Mouse (Mus musculus) CD4-positive, CD25-positive, alpha-beta regulatory T cell (primary cell): ENCODE data around the gene Aadacl3. TPM values are rescaled to one million over a fixed set of nuclear protein-coding genes. Genes with fewer than 3 reads are reported as not detected.

ENCODE experiments used
- polyA plus RNA-seq: library from polyadenylated mRNA; unstranded; fragments of 100-300 nt; shearing (Covaris generic); gene quantifications from one replicate; pipeline ENCODE4 v1.2.1, GENCODE M21; 2017

Aadacl3 gene
- polyA plus RNA-seq, result not detected

DNA sequence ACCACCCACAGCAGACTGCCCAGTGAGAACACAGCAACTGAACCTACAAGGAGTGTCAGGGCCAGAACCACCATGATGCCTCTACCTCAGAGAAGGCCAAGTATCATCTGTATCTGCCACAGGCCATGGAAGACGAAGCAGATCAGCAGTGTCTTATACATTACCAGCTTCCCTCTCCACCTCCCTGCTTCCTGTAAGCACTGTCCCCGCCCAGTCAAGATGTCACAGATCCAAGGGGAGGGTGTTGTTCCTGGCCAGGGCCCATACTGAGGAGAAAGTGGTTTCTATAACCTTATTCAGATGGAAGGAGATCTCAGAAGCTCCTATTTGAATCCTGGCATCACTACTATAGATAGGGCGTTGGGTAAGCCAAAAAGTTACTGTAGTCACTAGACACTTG lies at the start of gene Aadacl3:
TSS of gene Aadacl3 (minus strand) at position 101 of the 400 bp plus-strand sequence.

DNA sequence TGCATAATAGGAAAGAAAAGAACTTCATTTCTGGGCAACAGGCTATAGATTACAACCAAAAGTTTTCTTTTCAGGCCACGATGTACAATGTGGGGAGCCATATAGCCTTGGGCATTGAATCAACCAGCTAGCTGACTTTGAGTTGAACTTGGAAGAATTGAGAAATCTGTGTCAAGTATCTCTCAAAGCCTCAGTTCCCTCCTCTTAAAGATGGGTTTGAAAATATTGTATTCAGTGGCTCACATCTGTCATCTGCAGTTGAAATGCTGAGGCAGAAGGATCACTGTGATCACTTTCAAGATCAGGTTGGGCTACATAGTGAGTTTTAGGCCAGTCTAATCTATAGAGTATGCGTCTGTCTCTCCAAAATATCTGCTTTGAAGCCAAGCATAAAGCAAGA lies 10.3 kb downstream of the Aadacl3 start, which contains the start of gene Gm9944:
TSS of gene Gm9944 (minus strand) at position 101 of the 400 bp plus-strand sequence.

DNA sequence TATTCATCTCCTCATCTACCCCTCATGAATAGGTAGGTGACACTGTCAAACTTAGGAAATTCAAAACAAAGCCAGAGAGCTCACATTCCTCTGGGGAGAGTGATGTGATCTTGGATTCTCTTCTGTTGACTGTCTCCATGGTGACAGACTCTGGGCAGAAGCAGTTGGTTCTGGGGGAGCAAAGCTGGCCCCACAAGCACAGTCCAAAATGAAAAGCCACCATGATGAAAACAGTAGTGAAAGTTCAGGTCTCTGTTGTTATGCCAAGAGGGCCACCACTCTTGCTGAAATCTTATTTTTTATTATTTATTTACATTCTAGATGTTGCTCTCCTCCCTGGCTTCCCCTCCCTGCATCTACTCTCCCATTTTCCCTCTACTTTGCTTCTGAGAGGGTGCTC lies 24.9 kb downstream of the Aadacl3 start, which contains the start of gene 1700012P22Rik:
TSS of gene 1700012P22Rik (minus strand) at position 101 of the 400 bp plus-strand sequence.

DNA sequence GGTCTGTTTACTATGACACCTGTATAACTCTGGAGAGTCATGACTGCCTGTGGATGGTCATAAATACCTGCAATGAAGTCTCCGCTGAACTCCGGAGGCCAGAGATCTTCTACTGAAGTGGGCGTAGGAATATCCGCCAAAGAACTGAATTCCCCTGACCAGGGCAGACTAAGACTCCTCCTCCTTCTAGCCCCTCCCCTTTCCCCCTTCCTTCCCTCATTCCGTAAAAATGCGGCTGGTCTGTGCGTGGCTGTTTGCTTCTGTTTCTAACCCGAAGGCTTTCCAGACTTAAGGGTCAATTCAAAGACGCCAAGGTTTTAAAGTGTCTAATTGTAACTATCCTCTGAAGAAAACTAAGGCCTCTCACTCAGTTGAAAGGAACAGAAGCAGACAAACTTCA lies 55.3 kb downstream of the Aadacl3 start, which contains the start of gene Pramef12:
TSS of gene Pramef12 (minus strand) at position 175 of the 400 bp plus-strand sequence.

Other genes starting within 250 kb of the Aadacl3 start
- gene Pramel5, start 183.3 kb downstream of the Aadacl3 start, polyA plus RNA-seq, result not detected
- not detected for gene Gm13128, start 133.5 kb downstream of the Aadacl3 start, polyA plus RNA-seq
- gene Gm13119, start 105.8 kb downstream of the Aadacl3 start, polyA plus RNA-seq, result not detected
- gene Pramef20, start 85.8 kb downstream of the Aadacl3 start, polyA plus RNA-seq, result not detected
- not detected for gene Pramef12, start 55.3 kb downstream of the Aadacl3 start, polyA plus RNA-seq
- gene 1700012P22Rik, start 25.0 kb downstream of the Aadacl3 start, polyA plus RNA-seq, result not detected
- gene Gm9944, start 10.4 kb downstream of the Aadacl3 start, polyA plus RNA-seq, result not detected
- not detected for gene 9430007A20Rik, start 56.1 kb upstream of the Aadacl3 start, polyA plus RNA-seq
- gene Gm13124, start 101.4 kb upstream of the Aadacl3 start, polyA plus RNA-seq, result not detected
- not detected for gene Aadacl4, start 150.0 kb upstream of the Aadacl3 start, polyA plus RNA-seq
- not detected for gene Gm436, start 222.6 kb upstream of the Aadacl3 start, polyA plus RNA-seq